Comparison of ENCODE assay signal across 9 mouse cellular contexts in the genomic region with DNA sequence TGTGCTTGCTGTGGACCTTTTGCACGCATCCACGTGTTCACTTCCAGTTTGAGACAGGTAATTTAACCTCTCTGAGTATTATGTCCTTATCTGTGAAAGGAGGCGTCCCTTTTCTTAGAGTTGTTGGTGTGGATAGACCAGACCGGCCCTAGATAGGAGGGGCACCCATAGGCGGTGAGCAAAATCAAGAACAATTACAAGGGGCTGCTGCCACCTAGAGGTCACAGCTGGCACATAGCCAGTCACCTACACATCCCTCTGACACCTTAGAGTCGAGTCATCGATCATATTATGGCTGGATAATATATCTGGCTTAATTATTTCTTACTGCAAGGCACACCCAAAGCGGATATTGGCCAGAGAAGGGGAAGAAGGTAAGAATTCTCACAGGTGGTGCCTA. TPM values are rescaled to one million over a fixed set of nuclear protein-coding genes. Genes with fewer than 3 reads are reported as not detected.
A peak's percentile ranks its signal among the peaks of the same experiment; 100 is the strongest.
DNase-seq lines count a peak whose midpoint lies in the region; ATAC-seq and TF ChIP-seq lines count a peak whose summit lies in the region.
"Had no signal": no experiment of that assay in that cellular context is flagged by ENCODE, and none has a peak within 500 bp of the region (broad histone marks: within the 10 kb centered on the region; RNA-seq: fewer than 3 reads in every experiment).

No protein-coding gene starts in this region.

- no peaks in the 10 kb centered on the region for H3K36me3 ChIP-seq in hindbrain, embryonic 11.5 days (ENCODE audit: control insufficient read depth, insufficient read depth, low read length)
- H3K36me3 ChIP-seq in liver, embryonic 13.5 days, result no peaks in the 10 kb centered on the region

- no peak overlapping the region for H3K27ac ChIP-seq in cortical plate, adult 2 months (ENCODE audit: insufficient read depth, low read length)
- H3K27ac ChIP-seq in hindbrain, embryonic 11.5 days (ENCODE audit: low read depth, low read length), result no peak overlapping the region
- H3K27ac ChIP-seq in liver, embryonic 13.5 days, result no peak overlapping the region

- peaks cover 8% of the 10 kb centered on the region for H3K4me1 ChIP-seq in cortical plate, adult 2 months (ENCODE audit: control insufficient read depth, insufficient read depth, low read length)
- H3K4me1 ChIP-seq in hindbrain, embryonic 11.5 days (replicated peaks; ENCODE audit: control insufficient read depth, insufficient read depth, low read length), result peaks cover 20% of the 10 kb centered on the region
- peaks cover 60% of the 10 kb centered on the region for H3K4me1 ChIP-seq in liver, embryonic 13.5 days (replicated peaks)

- peaks cover 2% of the 10 kb centered on the region; the same call in 1 of the 2 replicates for H3K27me3 ChIP-seq in hindbrain, embryonic 11.5 days (ENCODE audit: control insufficient read depth, insufficient read depth, low read length)
- H3K27me3 ChIP-seq in liver, embryonic 13.5 days, result peaks cover 28% of the 10 kb centered on the region

- peak; percentile 60 for DNase-seq in 3T3-L1 (ENCODE audit: low read depth, low spot score)
- DNase-seq in CD4-positive, CD25-positive, alpha-beta regulatory T cell, adult 2 months (ENCODE audit: low read depth, low spot score), result peak; percentile 88
- peak; percentile 81 for DNase-seq in hindbrain, embryonic 11.5 days (ENCODE audit: low spot score)
- peak; percentile 71 for DNase-seq in liver, embryonic 13.5 days
- peak; percentile 90 for DNase-seq in naive thymus-derived CD4-positive, alpha-beta T cell, adult 2 months (ENCODE audit: low read depth)
- DNase-seq in thymus, postnatal 25 days, result peak; percentile 84

- no peak overlapping the region for H3K4me2 ChIP-seq in hindbrain, embryonic 11.5 days (replicated peaks; ENCODE audit: low read depth, low read length)
- H3K4me2 ChIP-seq in liver, embryonic 13.5 days, result 0 out of 2 replicates have a peak overlapping the region, but pooled peaks have one; percentile 6

- peak; percentile 44; the same call in 1 of the 2 replicates for TF ChIP-seq CTCF in cortical plate, adult 2 months (IDR thresholded peaks at IDR 0.05; ENCODE audit: extremely low read depth, insufficient read depth, low read length)

- ATAC-seq in hindbrain, embryonic 11.5 days (ENCODE audit: low FRiP score), result 0 out of 2 replicates have a peak, but pooled peaks have one; percentile 51
- ATAC-seq in liver, embryonic 13.5 days (ENCODE audit: low read depth), result peak; percentile 65
- no peak for ATAC-seq in frontal cortex, adult (ENCODE audit: low TSS enrichment)

- WGBS in hindbrain, embryonic 11.5 days, result 11% methylated on average over 8 of the region's 8 CpGs
- WGBS in liver, embryonic 13.5 days (ENCODE audit: insufficient replicate concordance), result 6% methylated on average over 8 of the region's 8 CpGs

- H3K9ac ChIP-seq in hindbrain, embryonic 11.5 days (ENCODE audit: low read depth, low read length), result no peak overlapping the region
- 0 out of 2 replicates have a peak overlapping the region, but pooled peaks have one; percentile 19 for H3K9ac ChIP-seq in liver, embryonic 13.5 days

- H3K9me3 ChIP-seq in hindbrain, embryonic 11.5 days (ENCODE audit: control insufficient read depth, low read length), result no peaks in the 10 kb centered on the region
- no peaks in the 10 kb centered on the region for H3K9me3 ChIP-seq in liver, embryonic 13.5 days (replicated peaks)

- no peak overlapping the region for H3K4me3 ChIP-seq in cortical plate, adult 2 months (ENCODE audit: insufficient read depth, low read length)
- no peak overlapping the region for H3K4me3 ChIP-seq in hindbrain, embryonic 11.5 days (ENCODE audit: low read depth, low read length)
- H3K4me3 ChIP-seq in liver, embryonic 13.5 days (replicated peaks), result no peak overlapping the region

- no peak for TF ChIP-seq POLR2A in cortical plate, adult 2 months (IDR thresholded peaks at IDR 0.05; ENCODE audit: extremely low read depth, insufficient read depth, low read length)

RNA-seq across cellular contexts. Expression of gene Ccdc9b, which starts 2.6 kb away (rescaled TPM):
- polyA plus RNA-seq in cortical plate, adult 2 months (2012; rRNA removed), result 3.5 and 4.2 TPM in 2 replicates
- polyA plus RNA-seq in hindbrain, embryonic 11.5 days (2014; fragmentation: Nextera tagmentation; extraction: Ambion mirVana), result 0.68 and 0.98 TPM in 2 replicates
- 0.20 and 0.23 TPM in 2 replicates for polyA plus RNA-seq in liver, embryonic 13.5 days (2015; fragmentation: Nextera tagmentation; extraction: Ambion mirVana)

RNA-seq across cellular contexts. Expression of gene Phgr1, which starts 12.7 kb away (rescaled TPM):
- not detected in 2 replicates for polyA plus RNA-seq in cortical plate, adult 2 months (2012; rRNA removed)
- polyA plus RNA-seq in hindbrain, embryonic 11.5 days (2014; fragmentation: Nextera tagmentation; extraction: Ambion mirVana), result not detected in 2 replicates
- not detected in 2 replicates for polyA plus RNA-seq in liver, embryonic 13.5 days (2015; fragmentation: Nextera tagmentation; extraction: Ambion mirVana)
- polyA plus RNA-seq: frontal cortex, adult 2 months had no signal

RNA-seq across cellular contexts. Expression of gene Inafm2, which starts 14.3 kb away (rescaled TPM):
- 22.4 and 24.7 TPM in 2 replicates for polyA plus RNA-seq in cortical plate, adult 2 months (2012; rRNA removed)
- polyA plus RNA-seq in hindbrain, embryonic 11.5 days (2014; fragmentation: Nextera tagmentation; extraction: Ambion mirVana), result 34.1 and 35.4 TPM in 2 replicates
- 18.4 and 19.1 TPM in 2 replicates for polyA plus RNA-seq in liver, embryonic 13.5 days (2015; fragmentation: Nextera tagmentation; extraction: Ambion mirVana)

RNA-seq across cellular contexts. Expression of gene Disp2, which starts 19.7 kb away (rescaled TPM):
- 128 and 137 TPM in 2 replicates for polyA plus RNA-seq in cortical plate, adult 2 months (2012; rRNA removed)
- polyA plus RNA-seq in hindbrain, embryonic 11.5 days (2014; fragmentation: Nextera tagmentation; extraction: Ambion mirVana), result 8.5 and 9.2 TPM in 2 replicates
- polyA plus RNA-seq in liver, embryonic 13.5 days (2015; fragmentation: Nextera tagmentation; extraction: Ambion mirVana), result 0.24 and 0.31 TPM in 2 replicates

RNA-seq across cellular contexts. Expression of gene Plcb2, which starts 31.6 kb away (rescaled TPM):
- 2.9 and 3.0 TPM in 2 replicates for polyA plus RNA-seq in cortical plate, adult 2 months (2012; rRNA removed)
- 0.32 and 0.43 TPM in 2 replicates for polyA plus RNA-seq in hindbrain, embryonic 11.5 days (2014; fragmentation: Nextera tagmentation; extraction: Ambion mirVana)
- polyA plus RNA-seq in liver, embryonic 13.5 days (2015; fragmentation: Nextera tagmentation; extraction: Ambion mirVana), result 1.6 and 1.7 TPM in 2 replicates
